In the genomic region with DNA sequence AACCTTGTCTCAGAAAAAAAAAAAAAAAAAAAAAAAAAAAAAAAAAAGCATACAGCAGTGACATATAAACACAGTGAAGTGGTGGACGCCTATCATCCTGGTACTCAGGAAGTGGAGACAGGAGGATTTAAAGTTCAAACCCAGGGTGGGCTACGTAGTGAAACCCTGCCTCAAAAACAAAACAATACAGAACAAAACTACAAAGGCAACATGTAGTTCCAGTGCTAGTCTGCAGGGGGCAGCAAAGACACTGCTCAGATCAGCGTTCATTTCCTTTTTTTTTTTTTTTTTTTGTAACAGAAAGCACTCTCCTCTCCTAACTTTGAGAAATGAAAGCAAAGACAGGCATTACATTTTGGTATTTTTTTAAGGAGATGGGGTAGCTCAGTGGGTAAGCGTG, we compare ENCODE assay signal across 9 mouse cellular contexts.
DNase-seq lines count a peak whose midpoint lies in the region; ATAC-seq and TF ChIP-seq lines count a peak whose summit lies in the region.
"Had no signal": no experiment of that assay in that cellular context is flagged by ENCODE, and none has a peak within 500 bp of the region (broad histone marks: within the 10 kb centered on the region; RNA-seq: fewer than 3 reads in every experiment).

No protein-coding gene starts in this region.

- H3K79me3 ChIP-seq in C2C12 (ENCODE audit: low read depth), result no peaks in the 10 kb centered on the region

- intact Hi-C loops in heart, adult 2 months (cut with DNase I), result loop anchor here (10.0 kb wide), 1 partner anchor 358 kb away; no protein-coding TSS in a partner anchor

- WGBS in heart, adult 2 months, result 6% methylated on average over 4 of the region's 4 CpGs
- WGBS in heart, embryonic 10.5 days, result 18% methylated on average over 4 of the region's 4 CpGs
- WGBS in embryonic facial prominence, embryonic 11.5 days, result 21% methylated on average over 4 of the region's 4 CpGs
- WGBS in kidney, postnatal 0 days, result 16% methylated on average over 4 of the region's 4 CpGs
- WGBS in lung, postnatal 0 days, result 14% methylated on average over 4 of the region's 4 CpGs
- WGBS in spleen, adult 2 months, result 12% methylated on average over 4 of the region's 4 CpGs

- H3K27me3 ChIP-seq in heart, adult 2 months (ENCODE audit: control insufficient read depth, insufficient read depth, low read length), result no peaks in the 10 kb centered on the region
- no peaks in the 10 kb centered on the region for H3K27me3 ChIP-seq in heart, embryonic 10.5 days (ENCODE audit: insufficient read depth, poor library complexity, severe bottlenecking)
- H3K27me3 ChIP-seq in C2C12 (ENCODE audit: control insufficient read depth, insufficient read depth, insufficient read length), result no peaks in the 10 kb centered on the region
- H3K27me3 ChIP-seq in embryonic facial prominence, embryonic 11.5 days (ENCODE audit: control insufficient read depth, insufficient read depth, low read length), result no peaks in the 10 kb centered on the region
- H3K27me3 ChIP-seq in kidney, postnatal 0 days (ENCODE audit: insufficient read depth, low read length), result no peaks in the 10 kb centered on the region
- H3K27me3 ChIP-seq in lung, postnatal 0 days (replicated peaks; ENCODE audit: insufficient read depth, low read length), result no peaks in the 10 kb centered on the region
- no peaks in the 10 kb centered on the region for H3K27me3 ChIP-seq in spleen, adult 2 months (ENCODE audit: control insufficient read depth, insufficient read depth, low read length)
- H3K27me3 ChIP-seq: limb, embryonic 13.5 days had no signal

- TF ChIP-seq EP300 in heart, adult 2 months (IDR thresholded peaks at IDR 0.05; ENCODE audit: insufficient read depth, low read depth, low read length), result no peak
- TF ChIP-seq EP300 in lung, postnatal 0 days (IDR thresholded peaks at IDR 0.05), result no peak

- peak; percentile 16 to 58 for DNase-seq in heart, adult 2 months
- DNase-seq in heart, embryonic 10.5 days (ENCODE audit: low spot score), result no peak
- peak; percentile 57 for DNase-seq in adrenal gland, postnatal 25 days
- peak; percentile 82 for DNase-seq in embryonic facial prominence, embryonic 11.5 days (ENCODE audit: low spot score)
- peak; percentile 75 for DNase-seq in kidney, postnatal 0 days (ENCODE audit: low spot score)
- DNase-seq in lung, postnatal 0 days (ENCODE audit: low spot score), result peak; percentile 69
- peak; percentile 11 to 26 for DNase-seq in spleen, adult 2 months (ENCODE audit: low read depth in 1 of 2, low spot score in 2 of 2)

- H3K9ac ChIP-seq in heart, adult 2 months (ENCODE audit: low read depth, low read length), result no peak overlapping the region
- no peak overlapping the region for H3K9ac ChIP-seq in embryonic facial prominence, embryonic 11.5 days (replicated peaks; ENCODE audit: low read length)
- H3K9ac ChIP-seq in kidney, postnatal 0 days (ENCODE audit: low read depth, low read length), result no peak overlapping the region
- no peak overlapping the region for H3K9ac ChIP-seq in lung, postnatal 0 days (replicated peaks; ENCODE audit: low read depth)
- H3K9ac ChIP-seq: limb, embryonic 13.5 days had no signal

- no peaks in the 10 kb centered on the region for H3K4me1 ChIP-seq in heart, adult 2 months (ENCODE audit: control insufficient read depth, insufficient read depth, low read length)
- no peaks in the 10 kb centered on the region for H3K4me1 ChIP-seq in heart, embryonic 10.5 days
- H3K4me1 ChIP-seq in embryonic facial prominence, embryonic 11.5 days (ENCODE audit: control insufficient read depth, insufficient read depth, low read length), result no peaks in the 10 kb centered on the region
- no peaks in the 10 kb centered on the region for H3K4me1 ChIP-seq in kidney, postnatal 0 days (replicated peaks; ENCODE audit: insufficient read depth, low read length)
- H3K4me1 ChIP-seq in lung, postnatal 0 days (ENCODE audit: insufficient read depth, low read depth, low read length), result no peaks in the 10 kb centered on the region
- H3K4me1 ChIP-seq in spleen, adult 2 months (ENCODE audit: control insufficient read depth, insufficient read depth, insufficient read length), result no peaks in the 10 kb centered on the region
- H3K4me1 ChIP-seq: limb, embryonic 13.5 days had no signal

- H3K9me3 ChIP-seq in heart, embryonic 10.5 days, result no peaks in the 10 kb centered on the region
- no peaks in the 10 kb centered on the region for H3K9me3 ChIP-seq in embryonic facial prominence, embryonic 11.5 days (replicated peaks; ENCODE audit: control insufficient read depth, low read length)
- H3K9me3 ChIP-seq in kidney, postnatal 0 days (replicated peaks; ENCODE audit: low read length), result no peaks in the 10 kb centered on the region
- H3K9me3 ChIP-seq in lung, postnatal 0 days (ENCODE audit: low read length), result no peaks in the 10 kb centered on the region

- H3K36me3 ChIP-seq in heart, adult 2 months (ENCODE audit: control insufficient read depth, insufficient read depth, low read length), result no peaks in the 10 kb centered on the region
- no peaks in the 10 kb centered on the region for H3K36me3 ChIP-seq in heart, embryonic 10.5 days
- no peaks in the 10 kb centered on the region for H3K36me3 ChIP-seq in C2C12 (ENCODE audit: control insufficient read depth, insufficient read depth)
- H3K36me3 ChIP-seq in embryonic facial prominence, embryonic 11.5 days (replicated peaks; ENCODE audit: control insufficient read depth, insufficient read depth, low read depth, low read length), result no peaks in the 10 kb centered on the region; the same call in 1 of the 2 replicates
- no peaks in the 10 kb centered on the region for H3K36me3 ChIP-seq in kidney, postnatal 0 days (ENCODE audit: insufficient read depth, low read length)
- H3K36me3 ChIP-seq in lung, postnatal 0 days (ENCODE audit: insufficient read depth, low read length), result no peaks in the 10 kb centered on the region
- no peaks in the 10 kb centered on the region for H3K36me3 ChIP-seq in spleen, adult 2 months (ENCODE audit: control insufficient read depth, insufficient read depth, low read length)
- H3K36me3 ChIP-seq: limb, embryonic 13.5 days had no signal

- no peak overlapping the region for H3ac ChIP-seq in C2C12 (ENCODE audit: control insufficient read depth, insufficient read length, low read depth)

- no peaks in the 10 kb centered on the region for H3K79me2 ChIP-seq in heart, adult 2 months (replicated peaks; ENCODE audit: control insufficient read depth, insufficient read depth, low read length)
- no peaks in the 10 kb centered on the region for H3K79me2 ChIP-seq in C2C12 (ENCODE audit: control insufficient read depth, insufficient read depth)

- H3K27ac ChIP-seq in heart, adult 2 months, result no peak overlapping the region
- H3K27ac ChIP-seq in heart, embryonic 10.5 days, result no peak overlapping the region
- H3K27ac ChIP-seq in embryonic facial prominence, embryonic 11.5 days (replicated peaks; ENCODE audit: low read depth, low read length), result no peak overlapping the region
- H3K27ac ChIP-seq in kidney, postnatal 0 days, result no peak overlapping the region
- no peak overlapping the region for H3K27ac ChIP-seq in lung, postnatal 0 days (ENCODE audit: low read length)
- H3K27ac ChIP-seq in spleen, adult 2 months (ENCODE audit: insufficient read depth, low read length), result no peak overlapping the region
- H3K27ac ChIP-seq: limb, embryonic 13.5 days had no signal

- no peak overlapping the region for H3K4me3 ChIP-seq in heart, adult 2 months
- H3K4me3 ChIP-seq in heart, embryonic 10.5 days, result no peak overlapping the region
- H3K4me3 ChIP-seq in C2C12 (ENCODE audit: insufficient read depth, poor library complexity, severe bottlenecking), result no peak overlapping the region
- H3K4me3 ChIP-seq in embryonic facial prominence, embryonic 11.5 days (ENCODE audit: low read depth, low read length), result no peak overlapping the region
- H3K4me3 ChIP-seq in kidney, postnatal 0 days (replicated peaks; ENCODE audit: low read depth, low read length), result no peak overlapping the region
- no peak overlapping the region for H3K4me3 ChIP-seq in lung, postnatal 0 days (ENCODE audit: low read depth, low read length)
- H3K4me3 ChIP-seq in spleen, adult 2 months (ENCODE audit: extremely low read depth, insufficient read depth, insufficient read length), result no peak overlapping the region
- H3K4me3 ChIP-seq: limb, embryonic 13.5 days had no signal

- no peak for ATAC-seq in embryonic facial prominence, embryonic 11.5 days (replicated peaks; ENCODE audit: insufficient number of reproducible peaks, low FRiP score, low TSS enrichment, low read depth)
- ATAC-seq in kidney, postnatal 0 days (replicated peaks; ENCODE audit: low FRiP score, low read depth), result no peak
- no peak for ATAC-seq in lung, postnatal 0 days

- TF ChIP-seq CTCF in heart, adult 2 months (IDR thresholded peaks at IDR 0.05), result peak; percentile 82
- TF ChIP-seq CTCF in C2C12 (IDR thresholded peaks at IDR 0.05; ENCODE audit: control insufficient read depth, insufficient read depth, insufficient read length), result peak; percentile 35
- TF ChIP-seq CTCF in kidney, postnatal 0 days (IDR thresholded peaks at IDR 0.05; ENCODE audit: low read depth), result peak; percentile 89
- peak; percentile 89 for TF ChIP-seq CTCF in lung, postnatal 0 days (IDR thresholded peaks at IDR 0.05)
- TF ChIP-seq CTCF in spleen, adult 2 months (IDR thresholded peaks at IDR 0.05; ENCODE audit: extremely low read depth, insufficient read depth, insufficient read length, insufficient replicate concordance), result peak; percentile 54; the same call in 1 of the 2 replicates

- TF ChIP-seq POLR2A in heart, adult 2 months (IDR thresholded peaks at IDR 0.05; ENCODE audit: insufficient read depth, low read depth, low read length), result no peak
- TF ChIP-seq POLR2A in spleen, adult 2 months (IDR thresholded peaks at IDR 0.05; ENCODE audit: low read depth, low read length), result no peak

- H3K4me2 ChIP-seq in embryonic facial prominence, embryonic 11.5 days (ENCODE audit: low read depth, low read length), result no peak overlapping the region
- H3K4me2 ChIP-seq in kidney, postnatal 0 days (ENCODE audit: low read length), result no peak overlapping the region
- H3K4me2 ChIP-seq in lung, postnatal 0 days (replicated peaks; ENCODE audit: low read depth, low read length), result no peak overlapping the region
- H3K4me2 ChIP-seq: limb, embryonic 13.5 days had no signal

TF ChIP-seq in C2C12, 6 proteins besides CTCF, POLR2A, EP300 and RAD21:
- no peak for TF ChIP-seq MAX (IDR thresholded peaks at IDR 0.05)
- TF ChIP-seq FOSL1 (IDR thresholded peaks at IDR 0.05; ENCODE audit: insufficient read depth, low read length, poor library complexity, severe bottlenecking), result no peak
- TF ChIP-seq MYOD1 (IDR thresholded peaks at IDR 0.05; ENCODE audit: control insufficient read depth, insufficient read length, low read depth), result no peak
- no peak for TF ChIP-seq CEBPB (IDR thresholded peaks at IDR 0.05; ENCODE audit: low read depth)
- no peak for TF ChIP-seq USF1 (IDR thresholded peaks at IDR 0.05; ENCODE audit: low read depth)
- no peak for TF ChIP-seq MYOG (IDR thresholded peaks at IDR 0.05; ENCODE audit: control insufficient read depth, extremely low read depth, insufficient read length)

Comparison
In these comparisons a context has a peak if more than half of its experiments do, and no peak if none do; other contexts are left out.
1. CTCF ChIP-seq: peak in every context shown above with its lines; median percentile 89 in kidney, postnatal 0 days; 89 in lung, postnatal 0 days; 82 in heart, adult 2 months; 54 in spleen, adult 2 months; 35 in C2C12.